Mouse (Mus musculus) heart, adult 2 months (tissue): ENCODE measurements around the gene Smtn.

ENCODE experiments used
- CTCF ChIP-seq: fragments of 200-600 bp; IDR thresholded peaks from 2 replicates; pipeline ENCODE4 v1.8.1; 2022; ENCODE audit warnings: antibody characterized with exemption, mild to moderate bottlenecking, moderate library complexity
- EP300 ChIP-seq: fragments of 200-500 bp; IDR thresholded peaks from 2 replicates; pipeline ENCODE4 v1.6.1; 2011; ENCODE audit warnings: low read depth, low read length, control low read depth; ENCODE audit not compliant: insufficient read depth
- POLR2A ChIP-seq: fragments of 200-500 bp; IDR thresholded peaks from 2 replicates; pipeline ENCODE4 v1.6.1; 2011; ENCODE audit warnings: mild to moderate bottlenecking, low read depth, low read length, control low read depth; ENCODE audit not compliant: insufficient read depth

DNA sequence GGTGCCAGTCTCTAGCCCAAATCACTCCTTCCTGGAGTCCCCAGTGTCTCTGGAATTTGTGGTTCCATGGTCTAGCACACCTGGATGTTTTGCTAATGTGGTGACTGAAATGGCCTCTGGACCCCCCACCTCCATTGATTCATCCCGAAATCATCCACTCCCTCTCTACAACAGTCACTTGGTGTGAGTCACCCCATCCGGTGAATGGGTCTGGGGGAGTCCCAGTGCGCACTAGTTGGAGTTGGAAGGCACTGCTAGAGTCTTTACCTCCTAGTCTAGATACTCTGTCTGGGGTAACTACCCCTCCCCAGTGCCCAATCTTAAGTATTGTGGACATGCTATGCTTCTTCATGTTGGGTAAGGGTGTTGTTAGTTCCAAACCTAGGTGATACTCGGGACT lies 2.1 kb downstream of the Smtn start:
- no peak for TF ChIP-seq CTCF
- no peak for TF ChIP-seq POLR2A
- TF ChIP-seq EP300: no peak
